Comparison of ENCODE assay signal across 8 mouse cellular contexts in genomic region chr14:34819121-34819918, GRCm38 (mm10). TPM values are rescaled to one million over a fixed set of nuclear protein-coding genes. Genes with fewer than 3 reads are reported as not detected.
DNase-seq lines count a peak whose midpoint lies in the region; ATAC-seq and TF ChIP-seq lines count a peak whose summit lies in the region.

No protein-coding gene starts in this region.

- intact Hi-C loops in left cerebral cortex, postnatal 10 days (cut with DNase I): loop anchor here (10.0 kb wide), 1 partner anchor 1765 kb away; no protein-coding TSS in a partner anchor

- peak overlapping the region; percentile 70 for H3K4me3 ChIP-seq in cortical plate, adult 2 months (ENCODE audit: insufficient read depth, low read length)
- H3K4me3 ChIP-seq in heart, embryonic 15.5 days: peak overlapping the region; percentile 58
- H3K4me3 ChIP-seq in midbrain, embryonic 16.5 days (ENCODE audit: low read depth, low read length): peak overlapping the region; percentile 74

- H3K9ac ChIP-seq in heart, embryonic 15.5 days: peak overlapping the region; percentile 33; the same call in 1 of the 2 replicates
- peak overlapping the region; percentile 84 for H3K9ac ChIP-seq in midbrain, embryonic 16.5 days (ENCODE audit: low read depth, low read length)

- peak; percentile 58 for ATAC-seq in heart, embryonic 15.5 days (replicated peaks; ENCODE audit: insufficient number of reproducible peaks, insufficient read depth, low FRiP score, low read depth)
- peak; percentile 82 for ATAC-seq in midbrain, embryonic 16.5 days
- no peak for ATAC-seq in erythroblast, adult 5-6 weeks (replicated peaks; ENCODE audit: low FRiP score, poor library complexity, severe bottlenecking)

- peak overlapping the region; percentile 80 for H3K27ac ChIP-seq in cortical plate, adult 2 months (ENCODE audit: insufficient read depth, low read length)
- H3K27ac ChIP-seq in heart, embryonic 15.5 days: no peak overlapping the region
- H3K27ac ChIP-seq in midbrain, embryonic 16.5 days (ENCODE audit: low read length): peak overlapping the region; percentile 84

- DNase-seq in kidney, adult 11 months: peak; percentile 1
- DNase-seq in kidney, postnatal 25 days: no peak
- DNase-seq in left cerebral cortex, postnatal 10 days (ENCODE audit: extremely low spot score in 1 of 2, low spot score in 2 of 2): peak; percentile 64 to 77
- no peak for DNase-seq in spleen, adult 12 weeks (ENCODE audit: low spot score)

- TF ChIP-seq CTCF in cortical plate, adult 2 months (IDR thresholded peaks at IDR 0.05; ENCODE audit: extremely low read depth, insufficient read depth, low read length): no peak

- H3K4me1 ChIP-seq in cortical plate, adult 2 months (ENCODE audit: control insufficient read depth, insufficient read depth, low read length): peaks cover 6% of the 10 kb centered on the region
- peaks cover 28% of the 10 kb centered on the region for H3K4me1 ChIP-seq in heart, embryonic 15.5 days (replicated peaks)
- H3K4me1 ChIP-seq in midbrain, embryonic 16.5 days (ENCODE audit: control insufficient read depth, insufficient read depth, low read length): peaks cover 24% of the 10 kb centered on the region

- under 1% methylated on average over 65 of the region's 85 CpGs for WGBS in heart, embryonic 15.5 days
- under 1% methylated on average over 63 of the region's 85 CpGs for WGBS in midbrain, embryonic 16.5 days

- H3K4me2 ChIP-seq in heart, embryonic 15.5 days: peak overlapping the region; percentile 94
- peak overlapping the region; percentile 90 for H3K4me2 ChIP-seq in midbrain, embryonic 16.5 days (ENCODE audit: low read length)

- H3K9me3 ChIP-seq in heart, embryonic 15.5 days (replicated peaks): no peaks in the 10 kb centered on the region
- no peaks in the 10 kb centered on the region for H3K9me3 ChIP-seq in midbrain, embryonic 16.5 days (replicated peaks; ENCODE audit: control insufficient read depth, low read length, poor library complexity, severe bottlenecking)

- H3K36me3 ChIP-seq in heart, embryonic 15.5 days: no peaks in the 10 kb centered on the region
- H3K36me3 ChIP-seq in midbrain, embryonic 16.5 days (ENCODE audit: control insufficient read depth, insufficient read depth, low read length): no peaks in the 10 kb centered on the region

- H3K27me3 ChIP-seq in heart, embryonic 15.5 days: peaks cover 99% of the 10 kb centered on the region
- peaks cover 29% of the 10 kb centered on the region for H3K27me3 ChIP-seq in midbrain, embryonic 16.5 days (ENCODE audit: control insufficient read depth, insufficient read depth, low read depth, low read length)

- TF ChIP-seq POLR2A in cortical plate, adult 2 months (IDR thresholded peaks at IDR 0.05; ENCODE audit: extremely low read depth, insufficient read depth, low read length): no peak

RNA-seq across cellular contexts. Expression of gene Grid1, which starts 0.6 kb away (rescaled TPM):
- 22.3 and 22.7 TPM in 2 replicates for polyA plus RNA-seq in cortical plate, adult 2 months (2012; rRNA removed)
- 0.30 and 0.33 TPM in 2 replicates for polyA plus RNA-seq in heart, embryonic 15.5 days (2015; fragmentation: Nextera tagmentation; extraction: Ambion mirVana)
- total RNA-seq in left cerebral cortex, postnatal 10 days (2021): 10 to 100 TPM; 48.2 to 49.7 TPM
- 6.2 and 8.1 TPM in 2 replicates for polyA plus RNA-seq in midbrain, embryonic 16.5 days (2015; fragmentation: Nextera tagmentation; extraction: Ambion mirVana)
- total RNA-seq in erythroblast, adult 5-6 weeks (2015; ENCODE audit: low replicate concordance): not detected in 2 replicates
- 0.34 TPM in 1 of 2 replicates, not detected in the other for total RNA-seq in erythroblast, adult 5-6 weeks (2017; ENCODE audit: low replicate concordance)

Comparison
In these comparisons a context has a peak if more than half of its experiments do, and no peak if none do; other contexts are left out.
1. DNase-seq: peak in kidney, adult 11 months (single experiment) and left cerebral cortex, postnatal 10 days (2 of 2); none in kidney, postnatal 25 days (0 of 2) and spleen, adult 12 weeks (single experiment).
2. Peak in every context shown above with its lines, with median percentiles within 50 percentile points of each other: H3K4me3 ChIP-seq.